Mouse (Mus musculus) heart, embryonic 11.5 days (tissue): ENCODE results near the gene Krtap10-10. TPM values are rescaled to one million over a fixed set of nuclear protein-coding genes. Genes with fewer than 3 reads are reported as not detected.

Source experiments
- ATAC-seq: fragments of 200-750 bp; cut with Nextera tagmentation; replicated peaks from 2 replicates; pipeline ENCODE4 v1.8.0; 2017; ENCODE audit warnings: moderate library complexity; ENCODE audit not compliant: insufficient number of reproducible peaks, low FRiP score, low TSS enrichment
- H3K27ac ChIP-seq: fragments of 300-500 bp; sonication (generic); 2 replicates; pipeline ENCODE4 v1.5.1; 2014; ENCODE audit warnings: mild to moderate bottlenecking, low read depth, low read length
- H3K27me3 ChIP-seq: fragments of 300-500 bp; sonication (generic); 2 replicates; pipeline ENCODE4 v1.6.1; 2014; ENCODE audit warnings: mild to moderate bottlenecking, low read length, mixed read lengths; ENCODE audit not compliant: control insufficient read depth, insufficient read depth
- H3K36me3 ChIP-seq: fragments of 300-500 bp; sonication (generic); 2 replicates; pipeline ENCODE4 v1.6.1; 2014; ENCODE audit warnings: mild to moderate bottlenecking, low read length, moderate library complexity, mixed read lengths; ENCODE audit not compliant: control insufficient read depth, insufficient read depth
- H3K4me1 ChIP-seq: fragments of 300-500 bp; sonication (generic); 2 replicates; pipeline ENCODE4 v1.6.1; 2014; ENCODE audit warnings: low read length; ENCODE audit not compliant: control insufficient read depth, insufficient read depth
- H3K4me2 ChIP-seq: fragments of 300-500 bp; sonication (generic); 2 replicates; pipeline ENCODE4 v1.6.1; 2014; ENCODE audit warnings: mild to moderate bottlenecking, moderate library complexity
- H3K4me3 ChIP-seq: fragments of 300-500 bp; sonication (generic); 2 replicates; pipeline ENCODE4 v1.5.1; 2014; ENCODE audit warnings: low read depth, low read length
- H3K9ac ChIP-seq: fragments of 300-500 bp; sonication (generic); 2 replicates; pipeline ENCODE4 v1.6.1; 2014; ENCODE audit warnings: mild to moderate bottlenecking, low read depth, low read length, moderate library complexity
- H3K9me3 ChIP-seq: fragments of 300-500 bp; sonication (generic); replicated peaks from 2 replicates; pipeline ENCODE4 v1.6.1; 2016; ENCODE audit warnings: low read length; ENCODE audit not compliant: control insufficient read depth
- WGBS: fragments of 180-500 bp; shearing (Covaris S2); extraction: QIAGEN DNeasy Blood & Tissue Kit; methylation state at CpG from one replicate; pipeline ENCODE4 v1.1.7; 2014; ENCODE audit not compliant: insufficient replicate concordance; 5-methylcytosine and 5-hydroxymethylcytosine counted together
- polyA plus RNA-seq: library from polyadenylated mRNA; unstranded; fragments of >200 nt; fragmentation: Nextera tagmentation; extraction: Ambion mirVana; gene quantifications from 2 replicates; pipeline ENCODE4 v1.2.1, GENCODE M21; 2014

Gene Krtap10-10
- polyA plus RNA-seq, 1 experiment from 2014 or later: not detected

DNA sequence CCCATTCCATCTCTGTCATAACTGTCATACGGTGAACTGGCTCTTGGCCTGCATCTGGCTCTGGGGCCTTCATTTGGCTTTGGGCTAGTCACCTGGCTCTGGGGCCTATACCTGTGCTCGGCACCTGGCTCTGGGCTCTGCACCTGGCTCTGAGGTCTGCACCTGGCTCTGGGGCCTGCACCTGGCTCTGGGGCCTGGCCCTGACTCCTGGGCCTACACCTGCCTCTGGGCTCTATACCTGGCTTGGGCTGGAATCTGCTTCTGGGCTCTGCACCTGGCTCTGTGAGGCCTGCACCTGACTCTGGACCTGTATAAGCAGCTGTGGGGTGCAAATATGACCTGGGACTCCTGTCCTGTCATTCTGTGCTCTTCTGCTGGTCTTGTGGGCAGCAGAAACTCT is 11.8 kb downstream of the Krtap10-10 start:
- no peaks in the 10 kb centered on the region for H3K36me3 ChIP-seq
- H3K4me1 ChIP-seq: no peaks in the 10 kb centered on the region

DNA sequence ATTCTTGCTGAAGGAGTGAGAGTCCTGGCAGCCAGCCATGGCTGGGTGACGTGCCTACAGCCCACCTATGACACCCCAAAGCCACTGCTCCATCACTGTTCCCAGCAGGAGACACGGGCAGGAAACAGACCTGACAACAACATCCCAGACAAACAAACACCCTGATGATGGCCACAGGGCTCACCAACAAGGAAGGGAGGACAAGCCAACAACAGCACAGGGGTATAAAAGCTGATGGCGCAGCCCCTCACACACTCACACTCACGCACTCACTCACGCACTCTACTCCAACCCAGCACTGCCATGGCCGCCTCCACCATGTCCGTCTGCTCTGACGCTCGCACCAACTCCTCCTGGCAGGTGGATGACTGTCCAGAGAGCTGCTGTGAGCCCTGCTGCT is 16.8 kb downstream of the Krtap10-10 start, which contains the start of gene Gm10318:
Gene Gm10318, plus strand, starts transcription at position 301 of the 400 bp plus-strand sequence.
- Histone ChIP-seq H3K27ac (no peak within 1 kb of the TSS), H3K36me3 (no peaks in the 10 kb centered on the region), H3K9me3 (0 out of 2 replicates have a peak, but pooled peaks cover 3% of the 10 kb centered on the region), H3K27me3 (no peaks in the 10 kb centered on the region), H3K4me3 (no peak within 1 kb of the TSS), H3K4me1 (no peaks in the 10 kb centered on the region), H3K4me2 (no peak within 1 kb of the TSS), H3K9ac (no peak within 1 kb of the TSS)
- no peak for ATAC-seq
- WGBS: 57% methylated on average over 9 of the region's 9 CpGs

More for the DNA sequence above, 11.8 kb downstream of the Krtap10-10 start:
- no peak overlapping the region for H3K27ac ChIP-seq
- no peak overlapping the region for H3K9ac ChIP-seq
- no peak overlapping the region for H3K4me2 ChIP-seq
- H3K27me3 ChIP-seq: no peaks in the 10 kb centered on the region
- 66% methylated on average over 2 of the region's 2 CpGs for WGBS
- ATAC-seq: no peak
- no peak overlapping the region for H3K4me3 ChIP-seq
- H3K9me3 ChIP-seq: peaks cover 13% of the 10 kb centered on the region

DNA sequence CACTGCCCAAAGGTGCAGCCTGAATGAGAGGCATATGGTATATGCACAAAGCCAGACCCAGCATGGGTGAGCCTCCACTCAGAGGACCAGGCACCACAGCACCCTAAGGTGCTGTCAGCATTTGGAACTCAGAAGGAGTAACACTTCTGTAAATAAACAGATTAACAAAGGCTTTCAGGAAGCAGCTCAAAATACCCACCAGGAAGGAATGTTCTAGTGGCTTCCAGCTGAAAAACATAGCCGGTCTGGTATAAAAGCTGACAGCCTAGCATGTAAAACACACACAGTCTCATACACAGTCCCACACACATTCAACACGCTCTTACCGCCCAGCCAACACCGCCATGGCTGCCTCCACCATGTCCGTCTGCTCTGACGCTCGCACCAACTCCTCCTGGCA is 25.9 kb downstream of the Krtap10-10 start, which contains the start of gene Gm3285:
Gene Gm3285, plus strand, starts transcription at position 301 of the 400 bp plus-strand sequence.
- no peak for ATAC-seq
- Histone ChIP-seq H3K4me1 (no peaks in the 10 kb centered on the region), H3K9me3 (no peaks in the 10 kb centered on the region), H3K27ac (no peak within 1 kb of the TSS), H3K27me3 (no peaks in the 10 kb centered on the region), H3K4me3 (no peak within 1 kb of the TSS), H3K36me3 (no peaks in the 10 kb centered on the region), H3K4me2 (no peak within 1 kb of the TSS), H3K9ac (no peak within 1 kb of the TSS)
- 43% methylated on average over 7 of the region's 7 CpGs for WGBS

GRCm38 (mm10) chr10:77864067-77864761 is 28.5 kb downstream of the Krtap10-10 start:
- Histone ChIP-seq H3K4me2 (peak overlapping the region; percentile 45), H3K9me3 (no peaks in the 10 kb centered on the region), H3K27ac (no peak overlapping the region), H3K9ac (no peak overlapping the region), H3K4me1 (no peaks in the 10 kb centered on the region), H3K36me3 (no peaks in the 10 kb centered on the region), H3K4me3 (0 out of 2 replicates have a peak overlapping the region, but pooled peaks have one; percentile 3), H3K27me3 (no peaks in the 10 kb centered on the region)
- 27% methylated on average over 13 of the region's 14 CpGs for WGBS
- ATAC-seq: peak; percentile 46; the same call in 1 of the 2 replicates

DNA sequence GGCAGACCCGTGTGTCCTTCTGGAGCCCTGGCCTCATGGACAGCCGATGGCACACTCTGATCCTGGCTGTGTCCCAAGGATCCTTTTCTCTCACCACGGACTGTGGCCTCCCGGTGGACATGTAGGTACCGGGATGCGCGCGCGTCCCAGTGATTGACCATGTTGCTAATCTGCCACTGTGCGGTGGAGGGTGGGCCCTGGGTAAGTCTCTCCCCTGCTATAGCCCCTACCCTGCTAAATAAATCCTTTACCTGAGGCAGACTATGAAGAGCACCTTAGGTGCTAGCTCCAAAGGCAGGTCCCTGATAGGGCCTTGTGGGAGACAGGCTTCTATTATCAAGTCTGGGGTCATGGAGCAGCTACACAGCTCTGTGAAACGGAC is 29.0 kb downstream of the Krtap10-10 start:
- Histone ChIP-seq H3K9ac (no peak overlapping the region), H3K27ac (no peak overlapping the region), H3K36me3 (no peaks in the 10 kb centered on the region), H3K27me3 (no peaks in the 10 kb centered on the region), H3K4me2 (peak overlapping the region; percentile 45), H3K4me1 (no peaks in the 10 kb centered on the region), H3K4me3 (0 out of 2 replicates have a peak overlapping the region, but pooled peaks have one; percentile 3), H3K9me3 (no peaks in the 10 kb centered on the region)
- 23% methylated on average over 11 of the region's 11 CpGs for WGBS
- ATAC-seq: no peak

DNA sequence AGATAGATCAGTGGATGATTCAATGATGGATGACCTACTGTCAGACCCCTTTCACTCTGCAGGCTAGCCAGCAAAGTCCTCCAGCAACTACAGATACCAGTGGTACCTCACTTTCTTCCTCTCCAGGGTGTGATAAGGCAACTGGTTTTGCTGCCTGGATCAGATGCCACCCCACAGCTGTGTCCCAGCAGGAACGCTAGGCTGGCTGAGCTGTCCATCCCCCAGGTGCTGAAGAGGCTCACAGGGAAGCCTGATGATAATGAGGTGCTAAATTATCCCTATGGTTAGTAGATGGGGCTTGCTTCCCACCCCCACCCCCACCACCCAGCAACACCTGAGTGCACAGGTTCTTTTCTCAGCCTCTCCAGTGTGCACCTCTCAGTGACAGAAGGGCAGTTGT is 31.8 kb downstream of the Krtap10-10 start:
- H3K4me1 ChIP-seq: no peaks in the 10 kb centered on the region
- H3K27me3 ChIP-seq: no peaks in the 10 kb centered on the region
- no peak for ATAC-seq
- no peaks in the 10 kb centered on the region for H3K9me3 ChIP-seq
- no peak overlapping the region for H3K9ac ChIP-seq
- no peak overlapping the region for H3K4me2 ChIP-seq
- H3K36me3 ChIP-seq: no peaks in the 10 kb centered on the region
- 20% methylated on average over 1 of the region's 1 CpGs for WGBS
- no peak overlapping the region for H3K27ac ChIP-seq
- H3K4me3 ChIP-seq: no peak overlapping the region

GRCm38 (mm10) chr10:77869651-77870050 is 33.9 kb downstream of the Krtap10-10 start:
- H3K9me3 ChIP-seq: no peaks in the 10 kb centered on the region
- no peak overlapping the region for H3K4me2 ChIP-seq
- no peaks in the 10 kb centered on the region for H3K36me3 ChIP-seq
- no peak for ATAC-seq
- H3K27ac ChIP-seq: no peak overlapping the region
- no peaks in the 10 kb centered on the region for H3K4me1 ChIP-seq
- no peak overlapping the region for H3K9ac ChIP-seq
- H3K4me3 ChIP-seq: no peak overlapping the region
- WGBS: 73% methylated on average over 7 of the region's 7 CpGs
- H3K27me3 ChIP-seq: no peaks in the 10 kb centered on the region

- H3K4me1 ChIP-seq: no peaks in the 10 kb centered on the region
- no peaks in the 10 kb centered on the region for H3K36me3 ChIP-seq
- H3K4me3 ChIP-seq: no peak overlapping the region
- H3K27ac ChIP-seq: no peak overlapping the region
- no peak for ATAC-seq
- WGBS: 54% methylated on average over 6 of the region's 6 CpGs
- no peak overlapping the region for H3K9ac ChIP-seq
- no peak overlapping the region for H3K4me2 ChIP-seq
- no peaks in the 10 kb centered on the region for H3K27me3 ChIP-seq
- no peaks in the 10 kb centered on the region for H3K9me3 ChIP-seq
Observed at GRCm38 (mm10) chr10:77878985-77879384, 43.2 kb downstream of the Krtap10-10 start.

DNA sequence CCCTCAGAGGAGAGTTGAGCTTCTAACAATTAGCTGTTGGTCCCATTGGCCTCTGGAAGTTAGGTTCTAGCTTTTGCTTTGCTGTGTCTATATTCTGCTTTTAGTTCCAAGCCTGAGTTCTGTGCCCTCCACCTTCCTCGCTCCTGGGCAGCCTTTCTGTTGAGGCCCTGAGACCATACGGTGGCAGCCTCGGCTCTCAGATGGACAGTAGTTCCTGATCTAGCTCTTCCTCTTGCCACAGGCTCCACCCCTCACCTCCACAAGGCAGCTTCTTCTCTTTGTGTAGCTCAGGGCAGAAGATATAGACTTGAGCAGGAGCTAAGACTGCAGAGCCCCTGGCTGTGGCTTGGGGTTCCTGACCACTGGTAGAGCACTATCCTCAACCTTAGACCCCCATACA is 44.6 kb downstream of the Krtap10-10 start:
- H3K27me3 ChIP-seq: no peaks in the 10 kb centered on the region
- H3K27ac ChIP-seq: no peak overlapping the region
- H3K9ac ChIP-seq: no peak overlapping the region
- 57% methylated on average over 3 of the region's 3 CpGs for WGBS
- H3K4me2 ChIP-seq: no peak overlapping the region
- H3K4me1 ChIP-seq: no peaks in the 10 kb centered on the region
- H3K36me3 ChIP-seq: no peaks in the 10 kb centered on the region
- no peak for ATAC-seq
- no peaks in the 10 kb centered on the region for H3K9me3 ChIP-seq
- H3K4me3 ChIP-seq: no peak overlapping the region
